In the genomic region with DNA sequence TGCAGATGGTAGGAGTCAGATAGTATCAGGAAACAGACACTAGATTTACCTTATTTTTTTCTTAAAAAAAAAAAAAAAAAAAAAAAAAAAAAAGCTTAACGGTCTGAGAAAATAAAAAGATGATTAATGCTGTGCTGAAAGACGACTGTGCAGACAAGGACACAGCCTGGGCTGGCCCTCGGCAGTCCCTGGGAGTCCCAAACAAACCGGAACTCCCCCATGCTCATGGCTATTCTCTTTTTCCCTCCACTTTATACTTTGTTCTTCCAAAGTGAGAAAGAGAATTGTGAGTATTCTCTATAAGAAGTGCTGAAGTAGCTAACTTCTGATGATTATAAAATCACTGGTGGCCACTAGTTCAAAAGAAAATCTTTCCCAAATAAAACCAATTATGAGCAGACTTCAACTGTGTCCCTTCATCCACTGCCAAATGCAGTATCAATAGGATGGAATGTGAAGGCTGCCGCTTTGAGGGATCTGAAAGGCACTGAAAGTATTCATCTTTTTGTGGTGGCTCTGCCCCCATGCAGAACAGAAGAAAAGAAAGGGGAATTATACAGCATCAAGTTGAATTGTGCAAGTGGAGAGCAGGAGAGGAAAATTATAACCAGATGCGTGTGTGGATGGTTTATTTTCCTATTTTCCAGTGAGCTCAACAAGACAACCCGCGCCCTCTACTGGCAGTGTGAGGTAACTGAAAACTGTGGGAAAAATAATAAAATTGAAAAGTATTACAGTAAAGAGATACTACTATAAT, we compare ENCODE assay signal across 8 mouse cellular contexts. TPM values are rescaled to one million over a fixed set of nuclear protein-coding genes. Genes with fewer than 3 reads are reported as not detected.
DNase-seq lines count a peak whose midpoint lies in the region; ATAC-seq lines count a peak whose summit lies in the region.

No protein-coding gene starts in this region.

- H3K27me3 ChIP-seq in hindbrain, embryonic 14.5 days (ENCODE audit: control insufficient read depth, insufficient read depth, low read length), result no peaks in the 10 kb centered on the region
- H3K27me3 ChIP-seq in midbrain, embryonic 10.5 days (ENCODE audit: low read depth, poor library complexity, severe bottlenecking), result no peaks in the 10 kb centered on the region
- no peaks in the 10 kb centered on the region for H3K27me3 ChIP-seq in splenic B cell, adult 2 months (ENCODE audit: control insufficient read depth, insufficient read depth, low read length, poor library complexity, severe bottlenecking)

- no peaks in the 10 kb centered on the region for H3K9me3 ChIP-seq in hindbrain, embryonic 14.5 days (ENCODE audit: control insufficient read depth, low read length)
- no peaks in the 10 kb centered on the region for H3K9me3 ChIP-seq in midbrain, embryonic 10.5 days (replicated peaks)

- H3K36me3 ChIP-seq in hindbrain, embryonic 14.5 days (replicated peaks; ENCODE audit: control insufficient read depth, insufficient read depth), result no peaks in the 10 kb centered on the region
- H3K36me3 ChIP-seq in midbrain, embryonic 10.5 days, result no peaks in the 10 kb centered on the region
- H3K36me3 ChIP-seq in splenic B cell, adult 2 months (ENCODE audit: control insufficient read depth, insufficient read depth, low read length, poor library complexity, severe bottlenecking), result no peaks in the 10 kb centered on the region

- WGBS in hindbrain, embryonic 14.5 days, result 1% methylated on average over 8 of the region's 8 CpGs
- WGBS in midbrain, embryonic 10.5 days, result 11% methylated on average over 8 of the region's 8 CpGs

- no peak overlapping the region for H3K4me3 ChIP-seq in hindbrain, embryonic 14.5 days (replicated peaks; ENCODE audit: low read length)
- H3K4me3 ChIP-seq in midbrain, embryonic 10.5 days, result peak overlapping the region; percentile 36

- H3K9ac ChIP-seq in hindbrain, embryonic 14.5 days, result no peak overlapping the region

- H3K27ac ChIP-seq in hindbrain, embryonic 14.5 days, result no peak overlapping the region
- H3K27ac ChIP-seq in midbrain, embryonic 10.5 days (replicated peaks), result peak overlapping the region; percentile 78

- H3K4me2 ChIP-seq in hindbrain, embryonic 14.5 days (replicated peaks), result peak overlapping the region; percentile 48

- ATAC-seq in hindbrain, embryonic 14.5 days (ENCODE audit: low FRiP score), result peak; percentile 59

- H3K4me1 ChIP-seq in hindbrain, embryonic 14.5 days (replicated peaks; ENCODE audit: control insufficient read depth, insufficient read depth, low read length), result no peaks in the 10 kb centered on the region
- peaks cover 58% of the 10 kb centered on the region for H3K4me1 ChIP-seq in midbrain, embryonic 10.5 days

- DNase-seq in kidney, adult 18-20 months, result peak; percentile 33
- DNase-seq in kidney, adult 11 months, result no peak
- DNase-seq in brain, embryonic 18.5 days (ENCODE audit: low read depth, low spot score), result peak; percentile 37
- DNase-seq in fibroblast of lung, adult 2 months (ENCODE audit: low read depth), result peak; percentile 46
- peak; percentile 81 for DNase-seq in hindbrain, embryonic 14.5 days (ENCODE audit: low spot score)
- peak; percentile 39 for DNase-seq in left cerebral cortex, postnatal 4 days
- peak; percentile 51 for DNase-seq in midbrain, embryonic 10.5 days (ENCODE audit: low spot score)
- peak; percentile 57 for DNase-seq in splenic B cell, adult 2 months (ENCODE audit: low read depth, low spot score)

- intact Hi-C loops in left cerebral cortex, postnatal 4 days (cut with DNase I), result loop anchor here (2.0 to 10.0 kb wide), 2 partner anchors 201 to 777 kb away; no protein-coding TSS in a partner anchor

RNA-seq across cellular contexts. Expression of a gene that starts 8.5 kb away (rescaled TPM):
- 9.8 and 13.2 TPM in 2 replicates for polyA plus RNA-seq in hindbrain, embryonic 14.5 days (2014; fragmentation: Nextera tagmentation; extraction: Ambion mirVana)
- 1 to 10 TPM; 8.8 to 9.2 TPM for total RNA-seq in left cerebral cortex, postnatal 4 days (2021)
- 47.3 and 51.2 TPM in 2 replicates for polyA plus RNA-seq in midbrain, embryonic 10.5 days (2016; fragmentation: Nextera tagmentation; extraction: Ambion mirVana)

RNA-seq across cellular contexts. Expression of a gene that starts 16.0 kb away (rescaled TPM):
- polyA plus RNA-seq in hindbrain, embryonic 14.5 days (2014; fragmentation: Nextera tagmentation; extraction: Ambion mirVana), result 23.8 and 24.5 TPM in 2 replicates
- 10 to 100 TPM; 16.5 to 21.5 TPM for total RNA-seq in left cerebral cortex, postnatal 4 days (2021)
- polyA plus RNA-seq in midbrain, embryonic 10.5 days (2016; fragmentation: Nextera tagmentation; extraction: Ambion mirVana), result 26.4 and 26.8 TPM in 2 replicates
